Mouse (Mus musculus) embryonic fibroblast, embryonic 13.5 days (primary cell): ENCODE data around the gene Kcnh6.

ENCODE experiments used
- CTCF ChIP-seq: IDR thresholded peaks from 2 replicates; pipeline ENCODE4 v1.5.1; 2011; ENCODE audit warnings: mild to moderate bottlenecking, control low read depth, low read length, moderate library complexity, borderline replicate concordance; ENCODE audit not compliant: insufficient read depth
- POLR2A ChIP-seq: IDR thresholded peaks from 2 replicates; pipeline ENCODE4 v1.6.1; 2011; ENCODE audit warnings: low read depth, mild to moderate bottlenecking, control low read depth, low read length, moderate library complexity

- TF ChIP-seq CTCF (no peak), POLR2A (no peak)
Measured at GRCm38 (mm10) chr11:105974593-105974992, 33.3 kb upstream of the Kcnh6 start.
